Mouse (Mus musculus): ENCODE measurements around the gene Gm5622.
"Not testable (repeated sequence)": the region's sequence is repeated elsewhere in the genome, so short reads cannot be mapped to it uniquely, and the experiment has no call there.

Gm5622 gene

DNA sequence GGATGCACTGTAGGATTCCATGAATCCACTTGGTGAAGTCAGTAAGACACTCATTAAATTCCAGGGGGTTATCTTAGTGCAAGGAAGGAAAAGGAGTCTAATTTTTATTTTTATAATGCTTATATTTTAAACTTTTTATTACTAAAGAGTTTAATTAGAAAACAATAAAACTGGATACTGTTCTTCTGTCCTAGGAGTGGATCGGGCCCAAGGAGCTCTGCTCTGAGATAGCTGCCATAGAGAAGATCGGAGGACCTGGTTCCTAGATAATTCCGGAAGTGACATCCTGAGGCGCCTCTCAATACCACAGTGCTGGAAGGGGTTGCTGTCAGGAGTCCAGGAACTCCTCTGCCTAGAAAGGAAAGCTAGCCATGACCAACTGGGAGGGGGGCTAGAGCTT lies at the start of gene Gm5622:
Gene Gm5622 (plus strand): TSS at position 301 of the 400 bp plus-strand sequence.
- no peak for DNase-seq

GRCm38 (mm10) chr14:51507416-51507815 lies 45.2 kb upstream of the Gm5622 start:
- no peak for DNase-seq

DNA sequence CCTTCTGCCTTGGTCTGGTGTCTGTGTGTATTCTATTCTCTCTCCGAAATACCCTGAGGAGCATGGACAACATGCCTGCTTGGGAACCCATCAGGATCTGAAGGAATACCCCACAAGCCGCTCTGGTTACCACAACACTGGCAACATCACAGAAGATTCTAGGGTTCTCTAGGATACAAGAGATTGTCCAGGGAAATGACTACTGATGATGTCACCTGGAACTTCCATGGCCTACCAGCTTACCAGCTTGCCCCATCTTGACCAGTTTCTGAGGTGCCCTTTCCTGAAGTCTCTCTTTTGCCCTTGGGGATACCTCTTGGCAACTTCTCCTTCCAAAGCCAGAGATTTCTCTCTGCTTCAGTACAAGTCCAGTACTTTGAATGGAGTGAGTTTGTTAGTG lies 21.4 kb downstream of the Gm5622 start, which contains the start of gene Gm17175:
Gene Gm17175 (minus strand): TSS at position 101 of the 400 bp plus-strand sequence.
- DNase-seq = not testable (repeated sequence)

GRCm38 (mm10) chr14:51592039-51592438 lies 39.4 kb downstream of the Gm5622 start, which contains the start of gene Gm17174:
Gene Gm17174, minus strand, starts transcription at chr14:51592139.
- not testable (repeated sequence) for DNase-seq

DNA sequence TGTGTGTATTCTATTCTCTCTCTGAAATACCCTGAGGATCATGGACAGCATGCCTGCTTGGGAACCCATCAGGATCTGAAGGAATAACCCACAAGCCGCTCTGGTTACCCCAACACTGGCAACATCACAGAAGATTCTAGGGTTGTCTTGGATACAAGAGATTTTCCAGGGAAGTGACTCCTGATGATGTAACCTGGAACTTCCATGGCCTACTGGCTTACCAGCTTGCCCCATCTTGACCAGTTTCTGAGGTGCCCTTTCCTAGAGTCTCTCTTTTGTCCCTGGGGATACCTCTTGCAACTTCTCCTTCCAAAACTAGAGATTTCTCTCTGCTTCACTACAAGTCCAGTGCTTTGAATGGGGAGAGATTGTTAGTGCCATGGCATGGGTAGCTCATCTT lies 58.6 kb downstream of the Gm5622 start, which contains the start of gene Gm17078:
Gene Gm17078 (minus strand): TSS at position 101 of the 400 bp plus-strand sequence.
- DNase-seq = no peak

- not testable (repeated sequence) for DNase-seq
These were observed 79.8 kb downstream of the Gm5622 start for GRCm38 (mm10) chr14:51632426-51632825.

- DNase-seq = not testable (repeated sequence)
These were observed 83.0 kb downstream of the Gm5622 start, which contains the start of gene Gm4181 for GRCm38 (mm10) chr14:51635566-51635965. Gene Gm4181, minus strand, starts transcription at chr14:51635666.

GRCm38 (mm10) chr14:51677269-51677668 lies 124.7 kb downstream of the Gm5622 start:
- DNase-seq = no peak

GRCm38 (mm10) chr14:51695368-51695767 lies 142.8 kb downstream of the Gm5622 start, which contains the start of gene Gm17079:
Gene Gm17079, minus strand, starts transcription at chr14:51695468.
- not testable (repeated sequence) for DNase-seq

Measured in embryo, embryonic 11 days (tissue).